Mouse (Mus musculus) adrenal gland, adult 8-10 months (tissue): ENCODE results near the gene Cryaa. TPM values are rescaled to one million over a fixed set of nuclear protein-coding genes. Genes with fewer than 3 reads are reported as not detected.
A peak's percentile ranks its signal among the peaks of the same experiment; 100 is the strongest.
"Not testable (repeated sequence)": the region's sequence is repeated elsewhere in the genome, so short reads cannot be mapped to it uniquely, and the experiment has no call there.

ENCODE experiments used
- DNase-seq: peaks from one replicate; pipeline ENCODE4 v3.0.0; 2022
- total RNA-seq, 4 experiments: library from RNA; stranded (reverse); gene quantifications; 2 replicates each; pipeline ENCODE4 v1.2.4; 2022

Gene Cryaa
- total RNA-seq, 4 experiments from 2014 or later: not detected

- no peak for DNase-seq
Measured at GRCm38 (mm10) chr17:31660661-31661250, 16.9 kb upstream of the Cryaa start.

- no peak for DNase-seq
Measured at GRCm38 (mm10) chr17:31662855-31663254, 14.8 kb upstream of the Cryaa start.

GRCm38 (mm10) chr17:31664760-31665159, 12.8 kb upstream of the Cryaa start:
- peak; percentile 76 for DNase-seq

- no peak for DNase-seq
Measured at GRCm38 (mm10) chr17:31668306-31668705, 9.3 kb upstream of the Cryaa start.

GRCm38 (mm10) chr17:31670163-31670562, 7.4 kb upstream of the Cryaa start:
- DNase-seq: no peak

- no peak for DNase-seq
Measured at GRCm38 (mm10) chr17:31671698-31672097, 5.9 kb upstream of the Cryaa start.

GRCm38 (mm10) chr17:31672279-31672678, 5.3 kb upstream of the Cryaa start:
- DNase-seq: no peak

- DNase-seq: no peak
Measured at GRCm38 (mm10) chr17:31674426-31674825, 3.2 kb upstream of the Cryaa start.

GRCm38 (mm10) chr17:31680450-31680849, 2.8 kb downstream of the Cryaa start:
- DNase-seq: no peak

- peak; percentile 69 for DNase-seq
Measured at GRCm38 (mm10) chr17:31685514-31686224, 8.1 kb downstream of the Cryaa start.

GRCm38 (mm10) chr17:31686225-31686564, 8.6 kb downstream of the Cryaa start:
- DNase-seq: peak; percentile 27

GRCm38 (mm10) chr17:31688112-31688511, 10.5 kb downstream of the Cryaa start:
- peak; percentile 42 for DNase-seq

- no peak for DNase-seq
Measured at GRCm38 (mm10) chr17:31689606-31690005, 12.0 kb downstream of the Cryaa start.

- DNase-seq: no peak
Measured at GRCm38 (mm10) chr17:31692918-31693317, 15.3 kb downstream of the Cryaa start.

- peak; percentile 72 for DNase-seq
Measured at GRCm38 (mm10) chr17:31693330-31694022, 15.9 kb downstream of the Cryaa start.

GRCm38 (mm10) chr17:31694023-31694376, 16.4 kb downstream of the Cryaa start:
- DNase-seq: no peak

- DNase-seq: no peak
Measured at GRCm38 (mm10) chr17:31694949-31695348, 17.3 kb downstream of the Cryaa start.

- not testable (repeated sequence) for DNase-seq
Measured at GRCm38 (mm10) chr17:31695356-31695755, 17.7 kb downstream of the Cryaa start.

GRCm38 (mm10) chr17:31698347-31698746, 20.7 kb downstream of the Cryaa start:
- DNase-seq: no peak

GRCm38 (mm10) chr17:31703276-31703980, 25.8 kb downstream of the Cryaa start:
- DNase-seq: peak; percentile 30

GRCm38 (mm10) chr17:31705271-31706020, 27.8 kb downstream of the Cryaa start:
- peak; percentile 33 for DNase-seq

- no peak for DNase-seq
Measured at GRCm38 (mm10) chr17:31709121-31709741, 31.6 kb downstream of the Cryaa start.
